Comparison of ENCODE assay signal across 10 mouse cellular contexts in the genomic region with DNA sequence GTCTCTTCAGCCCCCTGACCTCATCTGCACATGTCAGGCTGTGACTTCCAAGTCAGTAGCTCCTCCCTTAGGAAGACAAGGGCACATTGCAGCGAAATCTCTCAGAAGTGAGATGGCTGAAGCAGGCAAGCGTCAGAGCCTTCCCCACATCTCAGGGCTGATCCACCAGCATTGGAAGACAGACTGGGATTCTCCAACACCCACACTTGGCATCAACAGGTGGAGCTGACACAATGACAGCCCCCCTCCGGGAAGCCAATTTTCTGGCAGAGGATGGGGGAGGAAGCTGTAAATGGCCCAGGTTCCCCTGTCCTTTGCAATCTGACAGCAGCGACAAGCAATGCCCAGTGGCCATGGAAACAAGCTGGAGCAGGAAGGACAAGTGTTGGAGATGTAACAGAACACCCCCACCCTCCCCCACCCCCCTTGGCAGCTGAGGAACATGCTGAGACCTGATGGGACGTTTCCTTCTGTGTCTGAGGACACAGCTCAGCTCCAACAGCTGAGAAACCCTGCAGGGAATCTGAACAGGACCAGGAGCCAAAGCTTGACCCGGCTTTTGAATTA. TPM values are rescaled to one million over a fixed set of nuclear protein-coding genes. Genes with fewer than 3 reads are reported as not detected.
DNase-seq lines count a peak whose midpoint lies in the region; ATAC-seq lines count a peak whose summit lies in the region.
"Had no signal": no experiment of that assay in that cellular context is flagged by ENCODE, and none has a peak within 500 bp of the region (broad histone marks: within the 10 kb centered on the region; RNA-seq: fewer than 3 reads in every experiment).

No protein-coding gene starts in this region.

- no peaks in the 10 kb centered on the region; the same call in 1 of the 2 replicates for H3K4me1 ChIP-seq in intestine, embryonic 14.5 days (replicated peaks; ENCODE audit: control insufficient read depth, insufficient read depth, low read length)
- H3K4me1 ChIP-seq in intestine, embryonic 15.5 days (replicated peaks), result 0 out of 2 replicates have a peak, but pooled peaks cover 3% of the 10 kb centered on the region
- peaks cover 21% of the 10 kb centered on the region for H3K4me1 ChIP-seq in embryonic facial prominence, embryonic 14.5 days (ENCODE audit: control insufficient read depth, insufficient read depth, low read length)
- H3K4me1 ChIP-seq in limb, embryonic 12.5 days (replicated peaks), result peaks cover 15% of the 10 kb centered on the region

- 33% methylated on average over 6 of the region's 6 CpGs for WGBS in intestine, embryonic 14.5 days
- 34% methylated on average over 6 of the region's 6 CpGs for WGBS in intestine, embryonic 15.5 days
- 25% methylated on average over 6 of the region's 6 CpGs for WGBS in embryonic facial prominence, embryonic 14.5 days
- 28% methylated on average over 6 of the region's 6 CpGs for WGBS in limb, embryonic 12.5 days

- no peak for DNase-seq in intestine, embryonic 14.5 days (ENCODE audit: low spot score)
- peak; percentile 3 for DNase-seq in brain, embryonic 18.5 days (ENCODE audit: low read depth, low spot score)
- DNase-seq in embryonic facial prominence, embryonic 14.5 days (ENCODE audit: low spot score), result peak; percentile 78
- no peak for DNase-seq in ovary, postnatal 10 days (ENCODE audit: low spot score)
- DNase-seq: thymus, postnatal 25 days had no signal

- no peak overlapping the region for H3K4me3 ChIP-seq in intestine, embryonic 14.5 days (ENCODE audit: low read depth, low read length)
- H3K4me3 ChIP-seq in intestine, embryonic 15.5 days (replicated peaks), result no peak overlapping the region
- no peak overlapping the region for H3K4me3 ChIP-seq in embryonic facial prominence, embryonic 14.5 days (ENCODE audit: low read depth, low read length)
- no peak overlapping the region for H3K4me3 ChIP-seq in limb, embryonic 12.5 days (replicated peaks)

- H3K4me2 ChIP-seq in intestine, embryonic 14.5 days (ENCODE audit: low read length), result 0 out of 2 replicates have a peak overlapping the region, but pooled peaks have one; percentile 1
- no peak overlapping the region for H3K4me2 ChIP-seq in intestine, embryonic 15.5 days (replicated peaks)
- H3K4me2 ChIP-seq in embryonic facial prominence, embryonic 14.5 days (ENCODE audit: low read depth, low read length), result peak overlapping the region; percentile 16; the same call in 1 of the 2 replicates
- H3K4me2 ChIP-seq in limb, embryonic 12.5 days, result no peak overlapping the region

- no peaks in the 10 kb centered on the region for H3K27me3 ChIP-seq in intestine, embryonic 14.5 days (replicated peaks; ENCODE audit: control insufficient read depth, insufficient read depth, low read length)
- H3K27me3 ChIP-seq in intestine, embryonic 15.5 days (replicated peaks), result no peaks in the 10 kb centered on the region
- no peaks in the 10 kb centered on the region for H3K27me3 ChIP-seq in embryonic facial prominence, embryonic 14.5 days (replicated peaks; ENCODE audit: control insufficient read depth, insufficient read depth, low read length)
- peaks cover 6% of the 10 kb centered on the region; the same call in 1 of the 2 replicates for H3K27me3 ChIP-seq in limb, embryonic 12.5 days

- H3K9me3 ChIP-seq in intestine, embryonic 14.5 days (ENCODE audit: control insufficient read depth, low read length), result no peaks in the 10 kb centered on the region
- H3K9me3 ChIP-seq in intestine, embryonic 15.5 days, result no peaks in the 10 kb centered on the region
- H3K9me3 ChIP-seq in embryonic facial prominence, embryonic 14.5 days (ENCODE audit: control insufficient read depth, low read length), result no peaks in the 10 kb centered on the region
- no peaks in the 10 kb centered on the region for H3K9me3 ChIP-seq in limb, embryonic 12.5 days

- ATAC-seq in intestine, embryonic 14.5 days (replicated peaks; ENCODE audit: low FRiP score, low TSS enrichment, low read depth), result no peak
- no peak for ATAC-seq in intestine, embryonic 15.5 days
- peak; percentile 70 for ATAC-seq in embryonic facial prominence, embryonic 14.5 days (ENCODE audit: low read depth)
- ATAC-seq in limb, embryonic 12.5 days (ENCODE audit: insufficient number of reproducible peaks, insufficient read depth, low FRiP score, low TSS enrichment, low read depth), result peak; percentile 45
- no peak for ATAC-seq in erythroblast, adult 5-6 weeks (replicated peaks; ENCODE audit: low FRiP score, poor library complexity, severe bottlenecking)

- no peak overlapping the region for H3K9ac ChIP-seq in intestine, embryonic 14.5 days (ENCODE audit: low read length)
- no peak overlapping the region for H3K9ac ChIP-seq in intestine, embryonic 15.5 days
- H3K9ac ChIP-seq in embryonic facial prominence, embryonic 14.5 days (ENCODE audit: low read depth, low read length), result no peak overlapping the region
- H3K9ac ChIP-seq in limb, embryonic 12.5 days (replicated peaks), result no peak overlapping the region

- H3K36me3 ChIP-seq in intestine, embryonic 14.5 days (ENCODE audit: control insufficient read depth, insufficient read depth, low read length), result no peaks in the 10 kb centered on the region
- H3K36me3 ChIP-seq in intestine, embryonic 15.5 days, result no peaks in the 10 kb centered on the region
- no peaks in the 10 kb centered on the region for H3K36me3 ChIP-seq in embryonic facial prominence, embryonic 14.5 days (ENCODE audit: control insufficient read depth, insufficient read depth, low read length)
- no peaks in the 10 kb centered on the region for H3K36me3 ChIP-seq in limb, embryonic 12.5 days

- no peak overlapping the region for H3K27ac ChIP-seq in intestine, embryonic 14.5 days (ENCODE audit: low read depth)
- H3K27ac ChIP-seq in intestine, embryonic 15.5 days, result no peak overlapping the region
- H3K27ac ChIP-seq in embryonic facial prominence, embryonic 14.5 days (replicated peaks; ENCODE audit: low read depth, low read length), result peak overlapping the region; percentile 46; the same call in 1 of the 2 replicates
- H3K27ac ChIP-seq in limb, embryonic 12.5 days, result no peak overlapping the region

RNA-seq across cellular contexts. Expression of gene Lyzl4, which starts 41.0 kb away (rescaled TPM):
- not detected in 2 replicates for polyA plus RNA-seq in intestine, embryonic 14.5 days (2014; fragmentation: Nextera tagmentation; extraction: Ambion mirVana)
- polyA plus RNA-seq in intestine, embryonic 15.5 days (2015; fragmentation: Nextera tagmentation; extraction: Ambion mirVana), result not detected in 2 replicates
- polyA plus RNA-seq in embryonic facial prominence, embryonic 14.5 days (2014; fragmentation: Nextera tagmentation; extraction: Ambion mirVana), result 0.84 and 1.7 TPM in 2 replicates
- 0.45 TPM in 1 of 2 replicates, not detected in the other for polyA plus RNA-seq in limb, embryonic 12.5 days (2016; fragmentation: Nextera tagmentation; extraction: Ambion mirVana)
- not detected in 2 replicates for total RNA-seq in erythroblast, adult 5-6 weeks (2015; ENCODE audit: low replicate concordance)
- not detected in 2 replicates for total RNA-seq in erythroblast, adult 5-6 weeks (2017; ENCODE audit: low replicate concordance)
- total RNA-seq: heart, postnatal 36 days; monocyte, adult 5-6 weeks had no signal

RNA-seq across cellular contexts. Expression of gene Vipr1, which starts 41.6 kb away (rescaled TPM):
- 3.9 and 5.9 TPM in 2 replicates for polyA plus RNA-seq in intestine, embryonic 14.5 days (2014; fragmentation: Nextera tagmentation; extraction: Ambion mirVana)
- 6.1 and 7.0 TPM in 2 replicates for polyA plus RNA-seq in intestine, embryonic 15.5 days (2015; fragmentation: Nextera tagmentation; extraction: Ambion mirVana)
- 0.26 and 0.64 TPM in 2 replicates for polyA plus RNA-seq in embryonic facial prominence, embryonic 14.5 days (2014; fragmentation: Nextera tagmentation; extraction: Ambion mirVana)
- polyA plus RNA-seq in limb, embryonic 12.5 days (2016; fragmentation: Nextera tagmentation; extraction: Ambion mirVana), result 0.69 and 1.1 TPM in 2 replicates
- total RNA-seq in erythroblast, adult 5-6 weeks (2015; ENCODE audit: low replicate concordance), result 0.21 TPM in 1 of 2 replicates, not detected in the other
- total RNA-seq in erythroblast, adult 5-6 weeks (2017; ENCODE audit: low replicate concordance), result 0.14 and 0.43 TPM in 2 replicates

Comparison
In these comparisons a context has a peak if more than half of its experiments do, and no peak if none do; other contexts are left out.
1. H3K4me2 ChIP-seq: peak in intestine, embryonic 14.5 days (single experiment) and embryonic facial prominence, embryonic 14.5 days (single experiment); none in intestine, embryonic 15.5 days (single experiment) and limb, embryonic 12.5 days (single experiment).
2. ATAC-seq: peak in embryonic facial prominence, embryonic 14.5 days (single experiment) and limb, embryonic 12.5 days (single experiment); none in intestine, embryonic 14.5 days (single experiment), intestine, embryonic 15.5 days (single experiment) and erythroblast, adult 5-6 weeks (single experiment).
3. DNase-seq: peak in brain, embryonic 18.5 days (single experiment) and embryonic facial prominence, embryonic 14.5 days (single experiment); none in intestine, embryonic 14.5 days (single experiment) and ovary, postnatal 10 days (single experiment).